Mouse (Mus musculus): ENCODE data around the gene Tspan11. TPM values are rescaled to one million over a fixed set of nuclear protein-coding genes. Genes with fewer than 3 reads are reported as not detected.

Gene Tspan11
- polyA plus RNA-seq, 1 experiment, result 0.53 TPM

GRCm38 (mm10) chr6:127980381-127981045, 93.1 kb downstream of the Tspan11 start:
- DNase-seq (ENCODE audit: low read depth, low spot score), result no peak
- 60% methylated on average over 11 of the region's 11 CpGs for WGBS

- 25% methylated on average over 8 of the region's 8 CpGs for WGBS
- DNase-seq (ENCODE audit: low read depth, low spot score), result no peak
Observed at GRCm38 (mm10) chr6:127981176-127981575, 93.8 kb downstream of the Tspan11 start.

GRCm38 (mm10) chr6:127986357-127986756, 99.0 kb downstream of the Tspan11 start:
- 64% methylated on average over 9 of the region's 9 CpGs for WGBS
- DNase-seq (ENCODE audit: low read depth, low spot score), result no peak

- no peak for DNase-seq (ENCODE audit: low read depth, low spot score)
- 83% methylated on average over 14 of the region's 14 CpGs for WGBS
Observed at GRCm38 (mm10) chr6:127987374-127987773, 100.0 kb downstream of the Tspan11 start.

GRCm38 (mm10) chr6:127988944-127989494, 101.6 kb downstream of the Tspan11 start:
- DNase-seq (ENCODE audit: low read depth, low spot score), result no peak
- WGBS, result 75% methylated on average over 12 of the region's 12 CpGs

- no peak for DNase-seq (ENCODE audit: low read depth, low spot score)
- 39% methylated on average over 11 of the region's 11 CpGs for WGBS
Observed at GRCm38 (mm10) chr6:127989624-127990212, 102.3 kb downstream of the Tspan11 start.

- no peak for DNase-seq (ENCODE audit: low read depth, low spot score)
- 64% methylated on average over 11 of the region's 11 CpGs for WGBS
Observed at GRCm38 (mm10) chr6:127991509-127992176, 104.3 kb downstream of the Tspan11 start.

- no peak for DNase-seq (ENCODE audit: low read depth, low spot score)
Observed at GRCm38 (mm10) chr6:127992993-127993392, 105.6 kb downstream of the Tspan11 start.

GRCm38 (mm10) chr6:127996928-127997327, 109.5 kb downstream of the Tspan11 start:
- WGBS, result 83% methylated on average over 5 of the region's 5 CpGs
- DNase-seq (ENCODE audit: low read depth, low spot score), result no peak

More at GRCm38 (mm10) chr6:127992993-127993392, 105.6 kb downstream of the Tspan11 start:
- WGBS, result 89% methylated on average over 8 of the region's 8 CpGs

GRCm38 (mm10) chr6:127999118-127999517, 111.7 kb downstream of the Tspan11 start:
- no peak for DNase-seq (ENCODE audit: low read depth, low spot score)
- 57% methylated on average over 2 of the region's 2 CpGs for WGBS

GRCm38 (mm10) chr6:128000777-128001176, 113.4 kb downstream of the Tspan11 start:
- no peak for DNase-seq (ENCODE audit: low read depth, low spot score)
- 85% methylated on average over 3 of the region's 3 CpGs for WGBS

- no peak for DNase-seq (ENCODE audit: low read depth, low spot score)
- 73% methylated on average over 1 of the region's 1 CpGs for WGBS
Observed at GRCm38 (mm10) chr6:128001587-128001986, 114.2 kb downstream of the Tspan11 start.

- 56% methylated on average over 10 of the region's 10 CpGs for WGBS
- DNase-seq (ENCODE audit: low read depth, low spot score), result no peak
Observed at GRCm38 (mm10) chr6:128002104-128002503, 114.7 kb downstream of the Tspan11 start.

- DNase-seq (ENCODE audit: low read depth, low spot score), result no peak
- WGBS, result 81% methylated on average over 4 of the region's 4 CpGs
Observed at GRCm38 (mm10) chr6:128002667-128003066, 115.3 kb downstream of the Tspan11 start.

- WGBS, result 59% methylated on average over 5 of the region's 5 CpGs
- DNase-seq (ENCODE audit: low read depth, low spot score), result no peak
Observed at GRCm38 (mm10) chr6:128003542-128003941, 116.2 kb downstream of the Tspan11 start.

Other genes with a start within 250 kb of the Tspan11 start
- 0.07 and 0.14 TPM in 2 replicates for gene Prmt8, start 118.1 kb upstream of the Tspan11 start, polyA plus RNA-seq (2012; rRNA removed)